Mouse (Mus musculus): ENCODE data around the gene Metap1. TPM values are rescaled to one million over a fixed set of nuclear protein-coding genes. Genes with fewer than 3 reads are reported as not detected.
A peak's percentile ranks its signal among the peaks of the same experiment; 100 is the strongest.

The Metap1 gene
- polyA plus RNA-seq, 1 experiment from 2014 or later = 50.7 TPM

DNA sequence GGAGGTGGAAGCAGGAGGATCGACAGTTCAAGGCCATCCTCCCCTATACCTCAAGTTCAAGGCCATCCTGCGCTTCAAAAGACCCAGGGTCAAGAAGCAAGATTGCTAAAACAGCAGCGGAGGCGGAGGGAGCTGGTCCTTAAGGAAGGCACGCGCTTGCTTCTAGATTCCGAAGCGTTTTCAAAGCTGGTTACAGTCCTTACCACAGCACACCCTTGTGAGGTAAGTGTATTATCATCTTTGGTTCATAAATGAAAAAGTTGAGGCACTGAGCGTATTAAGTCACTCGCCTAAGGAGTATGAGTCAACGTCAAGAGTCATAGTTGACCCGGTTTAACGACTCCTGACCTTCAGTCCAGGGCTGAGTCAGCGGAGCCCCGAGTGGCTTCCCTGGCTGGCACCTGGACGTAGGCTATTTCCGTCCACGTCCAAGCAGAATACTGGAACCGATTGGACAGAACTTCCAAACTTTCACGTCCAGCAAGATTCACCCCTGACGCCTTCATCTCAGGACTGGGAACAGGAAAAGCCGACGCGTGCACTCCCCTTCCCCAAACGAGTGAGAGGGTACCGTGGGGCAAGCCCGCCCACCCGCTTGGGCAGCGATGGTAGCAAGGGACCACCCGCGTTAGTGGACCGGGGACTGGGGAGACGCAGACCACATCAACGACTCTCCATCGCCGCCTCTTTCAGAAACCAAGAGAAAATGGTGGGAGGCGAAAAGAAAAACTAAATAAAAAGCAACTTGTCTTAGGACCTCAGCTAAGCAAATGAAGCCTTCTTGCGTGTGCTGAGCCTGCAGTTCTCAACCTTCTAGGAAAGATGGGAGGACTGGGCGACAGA, 37.0 kb upstream of the Metap1 start, which contains the start of gene Eif4e:
Gene Eif4e (plus strand): TSS at position 107 of the 843 bp plus-strand sequence.
- Histone ChIP-seq H3K4me1 (ENCODE audit: insufficient read depth, low read length) (peaks cover 30% of the 10 kb centered on the region), H3K9me3 (ENCODE audit: low read length) (no peaks in the 10 kb centered on the region), H3K27me3 (ENCODE audit: insufficient read depth, low read length) (no peaks in the 10 kb centered on the region), H3K36me3 (ENCODE audit: insufficient read depth, low read length) (no peaks in the 10 kb centered on the region), H3K4me2 (replicated peaks; ENCODE audit: low read depth, low read length) (peak within 1 kb of the TSS; percentile 98), H3K27ac (ENCODE audit: low read length) (peak within 1 kb of the TSS; percentile 97), H3K4me3 (ENCODE audit: low read length) (peak within 1 kb of the TSS; percentile 89), H3K9ac (replicated peaks; ENCODE audit: low read length) (peak within 1 kb of the TSS; percentile 84)
- peak; percentile 58 for ATAC-seq (ENCODE audit: low FRiP score, low TSS enrichment)
- 1% methylated on average over 39 of the region's 39 CpGs for WGBS

DNA sequence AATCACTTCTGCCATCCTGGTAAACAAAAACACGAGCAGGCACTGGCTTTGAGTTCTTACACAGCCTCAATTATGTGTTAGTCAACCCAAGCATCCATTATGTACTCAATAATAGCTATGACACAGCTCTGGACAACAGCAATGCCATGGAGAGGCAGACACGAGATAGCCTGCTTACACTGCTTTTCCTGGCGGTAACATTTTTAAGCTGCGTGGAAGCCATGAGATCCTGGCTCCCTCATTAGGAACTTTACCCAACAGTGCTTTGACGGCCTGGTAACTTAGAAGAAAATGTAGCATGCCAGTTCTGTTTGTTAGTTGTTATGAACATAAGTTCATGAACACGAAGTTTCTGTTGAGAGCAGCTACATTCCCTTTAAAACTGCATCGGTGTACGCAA, 36.2 kb upstream of the Metap1 start:
- H3K9me3 ChIP-seq (ENCODE audit: low read length) = no peaks in the 10 kb centered on the region
- H3K4me2 ChIP-seq (replicated peaks; ENCODE audit: low read depth, low read length) = peak overlapping the region; percentile 98
- no peaks in the 10 kb centered on the region for H3K27me3 ChIP-seq (ENCODE audit: insufficient read depth, low read length)
- WGBS = 62% methylated on average over 8 of the region's 8 CpGs
- peaks cover 24% of the 10 kb centered on the region for H3K4me1 ChIP-seq (ENCODE audit: insufficient read depth, low read length)
- no peak overlapping the region for H3K9ac ChIP-seq (replicated peaks; ENCODE audit: low read length)
- H3K4me3 ChIP-seq (ENCODE audit: low read length) = no peak overlapping the region
- H3K27ac ChIP-seq (ENCODE audit: low read length) = no peak overlapping the region
- H3K36me3 ChIP-seq (ENCODE audit: insufficient read depth, low read length) = no peaks in the 10 kb centered on the region
- no peak for ATAC-seq (ENCODE audit: low FRiP score, low TSS enrichment)

DNA sequence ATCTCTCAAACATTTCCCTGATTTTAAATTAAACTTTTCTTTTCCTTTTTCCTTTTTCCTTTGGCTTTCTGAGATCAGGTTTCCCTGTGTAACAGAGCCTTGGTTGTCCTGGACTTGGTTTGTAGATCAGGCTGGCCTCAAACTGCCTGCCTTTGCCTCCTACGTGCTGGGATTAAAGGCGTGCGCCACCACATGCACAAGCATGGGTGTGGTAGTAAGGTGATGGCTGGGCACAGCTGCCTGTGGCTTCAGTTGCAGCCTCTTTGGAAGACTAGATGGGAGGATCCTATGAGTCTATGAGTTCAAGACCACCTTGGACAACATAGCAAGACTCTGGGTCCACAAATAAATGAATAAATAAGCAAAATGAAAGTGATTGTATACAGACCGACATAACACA, 34.6 kb upstream of the Metap1 start:
- no peak overlapping the region for H3K27ac ChIP-seq (ENCODE audit: low read length)
- 93% methylated on average over 4 of the region's 4 CpGs for WGBS

DNA sequence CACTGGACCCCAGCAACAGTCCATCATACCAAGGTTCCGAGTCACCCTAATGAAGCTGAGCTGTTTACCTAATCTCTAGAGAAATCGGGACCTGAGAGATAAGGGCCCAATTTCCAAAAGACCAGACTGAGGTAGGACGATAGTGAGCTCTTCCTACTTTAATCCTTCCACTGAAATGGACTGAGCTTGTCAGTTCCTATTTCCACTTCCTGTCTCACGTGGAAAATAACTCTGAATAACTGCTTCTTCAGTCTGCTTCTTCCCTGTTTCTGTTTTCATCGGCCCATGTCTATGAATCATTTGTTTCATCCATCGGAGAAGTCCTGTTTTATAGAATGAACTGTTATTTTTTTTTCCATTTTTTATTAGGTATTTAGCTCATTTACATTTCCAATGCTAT, 29.9 kb upstream of the Metap1 start:
- no peak overlapping the region for H3K27ac ChIP-seq (ENCODE audit: low read length)
- no peak overlapping the region for H3K9ac ChIP-seq (replicated peaks; ENCODE audit: low read length)
- 86% methylated on average over 6 of the region's 6 CpGs for WGBS
- no peak overlapping the region for H3K4me2 ChIP-seq (replicated peaks; ENCODE audit: low read depth, low read length)
- no peaks in the 10 kb centered on the region for H3K36me3 ChIP-seq (ENCODE audit: insufficient read depth, low read length)
- H3K4me1 ChIP-seq (ENCODE audit: insufficient read depth, low read length) = peaks cover 9% of the 10 kb centered on the region; the same call in 1 of the 2 replicates
- no peak for ATAC-seq (ENCODE audit: low FRiP score, low TSS enrichment)
- no peak overlapping the region for H3K4me3 ChIP-seq (ENCODE audit: low read length)
- H3K27me3 ChIP-seq (ENCODE audit: insufficient read depth, low read length) = no peaks in the 10 kb centered on the region
- H3K9me3 ChIP-seq (ENCODE audit: low read length) = no peaks in the 10 kb centered on the region

More for the DNA sequence above, 34.6 kb upstream of the Metap1 start:
- no peak overlapping the region for H3K4me3 ChIP-seq (ENCODE audit: low read length)
- no peak for ATAC-seq (ENCODE audit: low FRiP score, low TSS enrichment)
- H3K4me2 ChIP-seq (replicated peaks; ENCODE audit: low read depth, low read length) = no peak overlapping the region
- H3K27me3 ChIP-seq (ENCODE audit: insufficient read depth, low read length) = no peaks in the 10 kb centered on the region
- peaks cover 15% of the 10 kb centered on the region for H3K4me1 ChIP-seq (ENCODE audit: insufficient read depth, low read length)
- H3K36me3 ChIP-seq (ENCODE audit: insufficient read depth, low read length) = no peaks in the 10 kb centered on the region
- no peak overlapping the region for H3K9ac ChIP-seq (replicated peaks; ENCODE audit: low read length)
- no peaks in the 10 kb centered on the region for H3K9me3 ChIP-seq (ENCODE audit: low read length)

DNA sequence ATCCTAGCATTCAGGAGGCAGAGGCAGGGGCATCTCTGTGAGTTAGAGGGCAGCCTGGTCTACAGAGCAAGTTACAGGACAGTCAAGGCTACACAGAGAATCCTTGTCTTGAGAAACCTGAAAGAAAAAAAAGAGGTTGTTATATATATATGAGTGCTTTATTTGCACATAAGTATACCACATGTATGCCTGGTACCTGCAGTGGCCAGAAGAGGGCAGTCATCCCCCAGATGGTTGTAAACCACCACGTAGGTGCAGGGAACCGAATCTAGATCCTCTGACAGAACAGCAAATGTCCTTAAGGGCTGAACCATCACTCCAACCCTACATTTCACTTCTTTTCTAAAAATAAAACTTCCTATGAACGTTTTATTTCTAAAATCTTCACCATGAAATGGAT, 28.6 kb upstream of the Metap1 start:
- WGBS = 67% methylated on average over 3 of the region's 3 CpGs

DNA sequence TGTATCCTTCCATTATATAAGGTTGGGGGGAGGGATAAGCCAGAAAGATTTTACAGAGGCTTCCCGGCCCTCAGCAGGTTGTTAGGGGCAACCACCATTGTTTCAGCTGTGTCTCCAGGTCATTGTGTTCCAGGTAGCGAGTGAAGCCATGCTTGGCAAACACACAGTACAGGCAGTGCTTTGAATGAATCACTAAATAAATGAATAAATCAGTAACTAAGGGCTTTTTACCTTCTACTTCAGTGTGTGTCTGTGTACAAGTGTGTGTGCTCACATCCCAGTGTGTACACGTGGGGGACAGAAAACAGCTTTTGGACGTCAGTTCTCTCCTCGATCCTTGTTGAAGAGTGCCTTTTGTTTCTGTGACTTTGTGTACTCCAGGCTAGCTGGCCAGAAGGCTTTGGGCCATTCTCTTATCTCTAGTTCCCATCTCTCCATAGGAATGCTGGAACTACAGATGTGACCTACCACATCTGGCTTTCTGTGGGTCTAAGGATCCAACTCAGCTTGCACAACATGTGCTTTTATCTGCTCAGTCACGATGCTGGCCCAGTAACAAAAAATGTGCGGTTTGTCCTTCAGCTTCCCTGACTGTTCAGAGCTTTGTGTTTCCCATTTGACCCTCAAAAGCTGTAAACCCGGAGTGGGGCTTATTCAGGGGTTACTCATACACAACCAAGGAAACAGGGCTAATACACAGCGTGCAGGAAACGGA, 26.5 kb upstream of the Metap1 start:
- Histone ChIP-seq H3K4me1 (ENCODE audit: insufficient read depth, low read length) (peaks cover 9% of the 10 kb centered on the region; the same call in 1 of the 2 replicates), H3K27me3 (ENCODE audit: insufficient read depth, low read length) (no peaks in the 10 kb centered on the region), H3K9ac (replicated peaks; ENCODE audit: low read length) (no peak overlapping the region), H3K27ac (ENCODE audit: low read length) (no peak overlapping the region), H3K36me3 (ENCODE audit: insufficient read depth, low read length) (no peaks in the 10 kb centered on the region), H3K9me3 (ENCODE audit: low read length) (no peaks in the 10 kb centered on the region), H3K4me3 (ENCODE audit: low read length) (no peak overlapping the region), H3K4me2 (replicated peaks; ENCODE audit: low read depth, low read length) (no peak overlapping the region)
- ATAC-seq (ENCODE audit: low FRiP score, low TSS enrichment) = peak; percentile 76
- 56% methylated on average over 10 of the region's 10 CpGs for WGBS

More for the DNA sequence above, 28.6 kb upstream of the Metap1 start:
- H3K36me3 ChIP-seq (ENCODE audit: insufficient read depth, low read length) = no peaks in the 10 kb centered on the region
- H3K4me3 ChIP-seq (ENCODE audit: low read length) = no peak overlapping the region
- peaks cover 9% of the 10 kb centered on the region; the same call in 1 of the 2 replicates for H3K4me1 ChIP-seq (ENCODE audit: insufficient read depth, low read length)
- H3K27ac ChIP-seq (ENCODE audit: low read length) = no peak overlapping the region
- H3K9ac ChIP-seq (replicated peaks; ENCODE audit: low read length) = no peak overlapping the region
- H3K27me3 ChIP-seq (ENCODE audit: insufficient read depth, low read length) = no peaks in the 10 kb centered on the region
- H3K9me3 ChIP-seq (ENCODE audit: low read length) = no peaks in the 10 kb centered on the region
- H3K4me2 ChIP-seq (replicated peaks; ENCODE audit: low read depth, low read length) = no peak overlapping the region
- ATAC-seq (ENCODE audit: low FRiP score, low TSS enrichment) = no peak

DNA sequence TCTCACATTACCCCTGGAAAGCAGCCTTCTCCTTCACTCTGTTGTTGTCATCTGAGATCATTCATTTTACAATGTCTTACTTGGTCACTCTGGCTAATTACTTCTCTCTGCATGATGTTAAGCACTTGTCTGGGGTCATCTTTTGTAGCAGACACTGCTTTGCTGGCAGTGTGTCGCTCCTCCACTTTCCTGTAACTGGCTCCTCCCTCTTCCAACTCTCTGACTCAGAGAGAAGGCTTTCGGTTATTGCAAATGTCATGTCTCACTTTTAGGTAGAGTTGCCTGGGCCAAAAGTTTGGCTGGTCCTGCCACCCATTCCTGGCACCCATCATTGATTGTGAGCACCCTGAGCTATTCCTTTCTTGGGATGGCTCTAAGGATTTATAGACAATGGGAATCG, 25.4 kb upstream of the Metap1 start:
- H3K36me3 ChIP-seq (ENCODE audit: insufficient read depth, low read length) = no peaks in the 10 kb centered on the region
- H3K9ac ChIP-seq (replicated peaks; ENCODE audit: low read length) = no peak overlapping the region
- ATAC-seq (ENCODE audit: low FRiP score, low TSS enrichment) = 0 out of 2 replicates have a peak, but pooled peaks have one; percentile 5
- WGBS = 47% methylated on average over 3 of the region's 3 CpGs
- peaks cover 9% of the 10 kb centered on the region; the same call in 1 of the 2 replicates for H3K4me1 ChIP-seq (ENCODE audit: insufficient read depth, low read length)
- no peaks in the 10 kb centered on the region for H3K27me3 ChIP-seq (ENCODE audit: insufficient read depth, low read length)
- H3K4me3 ChIP-seq (ENCODE audit: low read length) = no peak overlapping the region
- no peak overlapping the region for H3K4me2 ChIP-seq (replicated peaks; ENCODE audit: low read depth, low read length)
- no peaks in the 10 kb centered on the region for H3K9me3 ChIP-seq (ENCODE audit: low read length)
- no peak overlapping the region for H3K27ac ChIP-seq (ENCODE audit: low read length)

DNA sequence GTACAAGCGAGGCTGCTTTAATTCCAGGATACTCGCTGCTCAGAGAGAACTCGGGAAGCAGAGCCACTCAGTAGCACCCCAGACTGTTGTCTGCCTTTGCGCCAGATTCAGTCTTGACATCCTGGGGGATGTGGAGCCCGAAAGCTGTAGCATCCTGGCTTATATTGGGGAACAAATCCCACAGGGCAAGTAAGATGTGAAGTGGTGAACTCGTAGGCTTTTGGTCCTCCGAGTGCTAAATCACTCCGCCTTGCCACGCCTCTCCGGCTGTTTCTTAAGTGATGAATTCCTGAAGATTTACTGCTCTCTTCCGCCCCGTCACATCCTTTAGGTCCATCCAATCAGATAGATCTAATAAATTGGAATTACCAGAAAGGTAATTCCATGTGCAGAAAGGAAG, 23.9 kb upstream of the Metap1 start:
- Histone ChIP-seq H3K4me2 (replicated peaks; ENCODE audit: low read depth, low read length) (peak overlapping the region; percentile 47), H3K27ac (ENCODE audit: low read length) (no peak overlapping the region), H3K4me3 (ENCODE audit: low read length) (peak overlapping the region; percentile 23; the same call in 1 of the 2 replicates), H3K36me3 (ENCODE audit: insufficient read depth, low read length) (no peaks in the 10 kb centered on the region), H3K4me1 (ENCODE audit: insufficient read depth, low read length) (peaks cover 9% of the 10 kb centered on the region; the same call in 1 of the 2 replicates), H3K9me3 (ENCODE audit: low read length) (no peaks in the 10 kb centered on the region), H3K27me3 (ENCODE audit: insufficient read depth, low read length) (no peaks in the 10 kb centered on the region), H3K9ac (replicated peaks; ENCODE audit: low read length) (no peak overlapping the region)
- whole genome bisulfite sequencing = 32% methylated on average over 12 of the region's 12 CpGs
- ATAC-seq (ENCODE audit: low FRiP score, low TSS enrichment) = 0 out of 2 replicates have a peak, but pooled peaks have one; percentile 10

DNA sequence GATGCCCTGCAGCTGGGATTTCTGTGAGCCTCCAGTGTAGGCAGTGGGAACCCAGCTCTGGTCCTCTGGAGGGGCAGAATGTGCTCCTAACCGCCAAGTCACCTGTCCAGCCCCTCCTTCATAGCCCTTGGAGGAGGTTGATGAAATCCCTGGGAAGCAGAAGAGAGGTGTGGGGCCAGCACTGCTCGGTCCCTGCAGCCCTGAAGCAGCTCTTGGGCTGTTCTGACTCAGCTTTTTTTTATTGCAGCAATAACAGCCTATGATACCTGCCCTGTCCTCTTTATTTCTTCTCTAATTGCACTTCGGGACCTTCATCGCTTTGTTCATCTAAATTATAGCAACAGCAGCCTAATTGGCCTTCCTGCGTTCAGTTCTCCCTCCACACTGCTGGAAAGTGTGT, 21.2 kb upstream of the Metap1 start:
- peaks cover 3% of the 10 kb centered on the region; the same call in 1 of the 2 replicates for H3K4me1 ChIP-seq (ENCODE audit: insufficient read depth, low read length)
- no peaks in the 10 kb centered on the region for H3K36me3 ChIP-seq (ENCODE audit: insufficient read depth, low read length)
- no peaks in the 10 kb centered on the region for H3K9me3 ChIP-seq (ENCODE audit: low read length)
- no peak overlapping the region for H3K4me2 ChIP-seq (replicated peaks; ENCODE audit: low read depth, low read length)
- WGBS = 38% methylated on average over 5 of the region's 5 CpGs
- no peak for ATAC-seq (ENCODE audit: low FRiP score, low TSS enrichment)
- H3K27me3 ChIP-seq (ENCODE audit: insufficient read depth, low read length) = no peaks in the 10 kb centered on the region
- H3K27ac ChIP-seq (ENCODE audit: low read length) = no peak overlapping the region
- no peak overlapping the region for H3K4me3 ChIP-seq (ENCODE audit: low read length)
- no peak overlapping the region for H3K9ac ChIP-seq (replicated peaks; ENCODE audit: low read length)
